Mouse (Mus musculus): Measurements from ENCODE around the gene Gcnt7.

The Gcnt7 gene

GRCm38 (mm10) chr2:172458496-172458895 is at the start of gene Gcnt7:
Gene Gcnt7 (minus strand): TSS chr2:172458596.
- in situ Hi-C loops (cut with MboI, MseI): no loop called here

GRCm38 (mm10) chr2:172506121-172506520 is 47.7 kb upstream of the Gcnt7 start:
- in situ Hi-C loops (cut with MboI, MseI): loop anchor here (10.0 kb wide), 1 partner anchor 1231 kb away; no protein-coding TSS in a partner anchor

GRCm38 (mm10) chr2:172502168-172502567 is 43.8 kb upstream of the Gcnt7 start:
- in situ Hi-C loops (cut with MboI, MseI): loop anchor here (10.0 kb wide), 1 partner anchor 1227 kb away; no protein-coding TSS in a partner anchor

- in situ Hi-C loops (cut with MboI, MseI): loop anchor here (10.0 kb wide), 1 partner anchor 1227 kb away; no protein-coding TSS in a partner anchor
Measured at GRCm38 (mm10) chr2:172501341-172501740, 42.9 kb upstream of the Gcnt7 start.

- in situ Hi-C loops (cut with MboI, MseI): loop anchor here (10.0 kb wide), 1 partner anchor 1226 kb away; no protein-coding TSS in a partner anchor
Measured at GRCm38 (mm10) chr2:172500752-172501316, 42.4 kb upstream of the Gcnt7 start.

GRCm38 (mm10) chr2:172498823-172499222 is 40.4 kb upstream of the Gcnt7 start:
- in situ Hi-C loops (cut with MboI, MseI): no loop called here

GRCm38 (mm10) chr2:172496736-172497345 is 38.4 kb upstream of the Gcnt7 start:
- in situ Hi-C loops (cut with MboI, MseI): no loop called here

- in situ Hi-C loops (cut with MboI, MseI): no loop called here
Measured at GRCm38 (mm10) chr2:172484696-172485370, 26.4 kb upstream of the Gcnt7 start.

GRCm38 (mm10) chr2:172483766-172484413 is 25.5 kb upstream of the Gcnt7 start:
- in situ Hi-C loops (cut with MboI, MseI): no loop called here

GRCm38 (mm10) chr2:172481654-172482385 is 23.4 kb upstream of the Gcnt7 start:
- in situ Hi-C loops (cut with MboI, MseI): no loop called here

GRCm38 (mm10) chr2:172480296-172480695 is 21.9 kb upstream of the Gcnt7 start:
- in situ Hi-C loops (cut with MboI, MseI): no loop called here

- in situ Hi-C loops (cut with MboI, MseI): loop anchor here (5.0 kb wide), 1 partner anchor 294 kb away; no protein-coding TSS in a partner anchor
Measured at GRCm38 (mm10) chr2:172477860-172478259, 19.5 kb upstream of the Gcnt7 start.

- in situ Hi-C loops (cut with MboI, MseI): loop anchor here (5.0 kb wide), 1 partner anchor 295 kb away; no protein-coding TSS in a partner anchor
Measured at GRCm38 (mm10) chr2:172477350-172477749, 19.0 kb upstream of the Gcnt7 start.

- in situ Hi-C loops (cut with MboI, MseI): loop anchor here (5.0 kb wide), 1 partner anchor 296 kb away; no protein-coding TSS in a partner anchor
Measured at GRCm38 (mm10) chr2:172476707-172477260, 18.4 kb upstream of the Gcnt7 start.

- in situ Hi-C loops (cut with MboI, MseI): loop anchor here (5.0 kb wide), 1 partner anchor 297 kb away; no protein-coding TSS in a partner anchor
Measured at GRCm38 (mm10) chr2:172474970-172475369, 16.6 kb upstream of the Gcnt7 start.

- in situ Hi-C loops (cut with MboI, MseI): no loop called here
Measured at GRCm38 (mm10) chr2:172473591-172473990, 15.2 kb upstream of the Gcnt7 start.

GRCm38 (mm10) chr2:172472318-172472717 is 13.9 kb upstream of the Gcnt7 start, which contains the start of gene Fam209:
Gene Fam209 (plus strand): TSS chr2:172472520.
- in situ Hi-C loops (cut with MboI, MseI): no loop called here

GRCm38 (mm10) chr2:172468346-172468819 is 10.0 kb upstream of the Gcnt7 start:
- in situ Hi-C loops (cut with MboI, MseI): no loop called here

- in situ Hi-C loops (cut with MboI, MseI): no loop called here
Measured at GRCm38 (mm10) chr2:172467206-172467605, 8.8 kb upstream of the Gcnt7 start.

- in situ Hi-C loops (cut with MboI, MseI): no loop called here
Measured at GRCm38 (mm10) chr2:172466427-172467132, 8.2 kb upstream of the Gcnt7 start.
